Mouse (Mus musculus) right cerebral cortex, postnatal 4 days (tissue): ENCODE data around the gene Mgat4b.

Source experiments
- DNase-seq: peaks from one replicate; pipeline ENCODE4 v3.0.0-alpha.2; 2022

Mgat4b gene

DNA sequence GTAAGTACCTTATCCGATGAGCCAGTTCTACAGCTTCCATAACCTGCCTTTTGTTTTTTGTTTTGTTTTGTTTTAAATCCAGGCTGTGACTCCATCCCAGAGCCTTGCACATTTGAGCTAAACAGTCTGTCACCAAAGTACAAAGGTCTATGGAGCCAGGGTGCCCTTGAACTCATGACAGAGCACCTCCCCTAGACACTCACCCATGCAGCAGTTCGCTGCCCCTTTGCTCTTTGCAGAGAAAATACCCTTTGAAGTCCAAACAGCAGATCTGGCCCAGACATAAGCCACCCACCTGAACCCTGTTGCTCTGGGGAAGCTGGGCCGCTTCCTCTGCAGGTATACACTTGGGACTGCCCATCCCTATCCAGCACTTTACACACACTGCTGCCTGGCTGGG, 9.1 kb upstream of the Mgat4b start:
- no peak for DNase-seq

DNA sequence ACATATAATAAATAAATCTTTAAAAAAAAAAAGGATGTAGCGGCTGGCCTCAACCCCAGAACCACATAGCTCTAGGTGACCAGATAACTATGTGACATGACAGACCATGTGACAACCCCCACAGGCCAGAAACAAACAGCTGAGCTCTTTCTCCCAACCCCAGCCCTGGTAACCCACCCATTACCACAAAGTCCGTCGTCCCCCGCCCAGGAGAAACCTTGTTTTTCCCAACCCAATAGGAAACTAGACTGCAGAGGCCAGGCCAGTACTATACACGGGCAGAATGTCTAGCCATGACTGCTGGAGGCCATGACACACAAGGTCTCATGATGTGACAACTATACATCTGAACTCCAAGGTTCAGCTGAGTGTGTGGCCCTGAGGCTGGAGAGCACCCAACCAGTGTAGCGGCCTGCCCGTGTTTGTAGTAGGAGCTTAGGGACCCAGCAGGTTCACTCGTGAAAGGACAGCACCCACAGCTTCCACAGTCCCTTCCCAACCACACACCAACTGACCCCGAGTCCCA, 7.3 kb upstream of the Mgat4b start:
- DNase-seq, result no peak

DNA sequence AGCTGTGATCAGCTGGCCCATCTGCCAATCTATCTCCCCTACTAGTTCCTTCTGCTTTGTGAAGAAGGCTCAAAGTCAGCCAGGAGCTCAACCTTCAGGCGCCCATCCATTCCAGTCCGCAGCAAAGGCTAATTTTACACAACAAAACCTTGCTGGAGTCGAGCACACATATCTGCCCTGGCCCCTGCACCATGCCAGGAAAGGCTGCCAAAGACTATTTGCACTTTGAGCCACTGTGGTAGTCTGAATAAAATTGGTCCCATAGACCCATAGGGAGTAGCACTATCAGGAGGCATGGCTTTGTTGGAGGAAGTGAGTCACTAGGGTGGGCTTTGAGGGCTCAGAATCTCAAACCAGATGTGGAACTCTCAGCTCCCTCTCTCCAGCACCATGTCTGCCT, 5.3 kb upstream of the Mgat4b start:
- no peak for DNase-seq

DNA sequence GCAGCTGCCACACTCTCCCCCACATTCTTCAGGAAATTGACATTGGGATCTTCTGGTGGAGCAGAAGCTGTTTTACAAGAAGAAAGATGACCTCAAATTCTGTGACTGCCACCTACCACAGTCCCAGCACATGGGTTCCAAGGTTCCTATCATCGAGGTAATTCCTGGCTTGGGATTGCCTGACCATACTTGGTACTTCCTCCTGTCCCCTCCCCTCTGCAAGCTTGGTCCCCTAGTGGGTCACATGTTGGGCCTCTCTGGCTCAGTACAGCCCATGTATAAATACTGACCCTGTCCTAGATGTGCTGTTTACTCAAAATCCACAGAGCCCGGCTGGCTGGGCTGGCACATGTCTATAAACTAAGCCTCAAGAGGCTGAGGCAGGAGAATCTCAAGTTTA, 4.7 kb upstream of the Mgat4b start:
- no peak for DNase-seq

DNA sequence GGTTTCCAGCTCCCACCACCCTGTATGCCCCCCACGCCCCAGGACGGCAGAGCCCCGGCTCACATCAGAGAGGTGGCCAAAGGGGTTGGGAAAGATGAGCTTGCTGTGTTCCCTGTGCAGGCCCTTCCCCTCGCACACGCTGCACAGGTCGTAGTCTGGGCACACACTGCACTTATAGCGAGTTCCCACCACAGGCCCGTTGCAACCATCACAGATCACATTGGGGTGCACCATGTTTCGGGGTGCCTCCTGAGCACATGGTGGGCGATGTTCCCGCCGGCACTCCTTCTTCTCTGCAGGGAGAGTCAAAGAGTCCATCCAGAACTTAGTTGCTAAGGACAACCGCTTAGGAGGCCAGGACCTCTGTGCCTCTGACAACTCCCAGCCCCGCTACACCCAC, 3.3 kb upstream of the Mgat4b start:
- no peak for DNase-seq

DNA sequence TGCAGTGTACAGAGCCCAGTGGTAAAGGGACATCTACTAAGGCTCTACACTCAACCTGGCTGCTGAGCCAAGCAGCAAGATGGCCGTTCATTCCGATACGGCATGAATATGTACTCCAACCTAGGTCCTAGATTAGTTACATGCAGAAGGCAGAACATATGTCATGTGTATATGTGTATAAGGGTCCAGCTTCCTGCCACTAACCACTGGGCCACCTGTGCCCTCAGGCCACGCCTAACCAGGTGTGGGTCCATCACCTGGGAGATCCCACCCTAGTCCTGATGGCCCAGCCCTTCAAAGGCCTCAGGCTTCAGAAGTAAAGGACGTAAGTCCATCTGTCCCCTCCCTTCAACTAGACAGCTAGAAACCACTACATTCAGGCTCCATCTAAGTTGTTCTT, 2.7 kb upstream of the Mgat4b start:
- DNase-seq, result no peak

DNA sequence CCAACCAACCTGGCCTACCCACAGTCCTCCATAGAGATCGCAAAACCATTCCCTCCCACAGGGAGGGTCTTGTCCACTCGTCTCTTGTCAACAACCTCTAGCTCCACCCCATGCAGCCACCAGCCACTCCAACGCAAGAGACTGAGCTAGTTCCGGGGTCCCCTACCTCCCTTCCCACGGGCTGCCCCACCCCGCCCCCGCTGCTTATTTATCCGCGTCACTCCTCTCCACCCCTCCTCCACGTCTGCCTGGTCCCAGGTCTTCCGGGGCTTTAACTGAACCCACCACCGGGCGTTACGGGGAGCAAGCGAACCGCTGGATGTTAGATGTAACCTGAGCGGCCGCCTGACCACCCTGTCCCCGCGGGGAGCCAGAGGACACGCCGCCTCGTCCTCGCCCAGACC, 587 bp upstream of the Mgat4b start:
- peak; percentile 93 for DNase-seq

DNA sequence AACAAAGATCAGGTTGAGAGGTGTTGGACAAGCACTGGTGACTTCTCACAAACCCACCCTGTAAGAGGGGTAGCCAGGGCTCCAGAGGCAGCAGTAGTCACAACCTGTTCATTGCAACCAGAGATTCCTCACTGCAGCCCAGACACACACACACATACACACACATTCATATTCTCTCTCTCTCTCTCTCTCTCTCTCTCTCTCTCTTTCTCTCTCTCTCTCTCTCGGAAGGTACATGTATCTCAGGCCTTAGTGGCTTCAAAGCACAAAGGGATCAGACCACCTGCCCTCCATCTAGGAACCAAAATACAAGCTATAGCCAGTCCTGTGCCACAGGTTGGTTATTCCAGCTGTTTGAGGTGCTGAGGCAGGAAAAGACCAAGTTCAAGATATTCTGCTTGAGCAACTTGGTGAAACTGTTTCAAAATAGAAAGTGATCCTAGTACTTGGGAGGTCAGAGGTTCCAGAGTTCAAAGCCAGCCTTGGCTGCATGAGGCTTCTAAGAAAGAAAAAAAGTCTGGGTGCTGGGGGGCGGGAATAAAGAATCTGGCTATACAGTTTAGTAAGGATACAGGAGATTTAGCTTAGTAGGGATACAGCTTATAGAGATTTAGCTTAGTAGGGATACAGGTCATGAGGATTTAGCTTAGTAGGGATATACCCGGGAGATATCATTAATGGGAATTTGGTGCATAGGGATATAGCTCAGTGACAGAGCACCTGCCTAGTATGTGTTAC, 801 bp downstream of the Mgat4b start:
- no peak for DNase-seq

DNA sequence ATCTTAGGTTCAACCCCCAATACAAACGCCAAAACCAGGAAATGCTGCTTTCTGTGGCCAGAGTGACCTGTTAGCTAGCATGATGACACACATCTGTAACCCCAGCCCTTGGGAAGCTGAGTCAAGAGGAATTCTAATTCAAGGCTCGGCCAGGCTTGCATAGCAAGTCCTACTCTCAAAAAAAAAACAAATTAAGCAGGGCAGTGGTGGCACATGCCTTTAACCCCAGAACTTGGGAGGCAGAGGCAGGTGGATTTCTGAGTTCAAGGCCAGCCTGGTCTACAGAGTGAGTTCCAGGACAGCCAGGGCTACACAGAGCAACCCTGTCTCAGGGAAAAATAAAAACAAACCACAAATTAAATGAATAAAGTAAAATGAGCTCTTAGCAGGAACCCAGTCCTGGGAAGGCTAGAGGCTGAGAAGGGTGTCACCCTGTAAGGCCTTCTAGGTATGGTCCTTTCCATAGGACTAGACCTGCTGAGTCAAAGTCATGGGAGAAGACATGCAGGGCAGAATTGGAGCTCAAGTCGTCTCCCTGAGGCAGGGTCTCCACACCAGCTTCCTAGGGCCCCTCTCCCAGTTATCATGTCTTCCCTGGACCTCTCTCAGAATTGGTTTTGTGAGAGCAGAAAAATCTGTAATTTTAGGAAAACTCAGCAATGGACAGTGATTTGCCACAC, 1.5 kb downstream of the Mgat4b start:
- no peak for DNase-seq

DNA sequence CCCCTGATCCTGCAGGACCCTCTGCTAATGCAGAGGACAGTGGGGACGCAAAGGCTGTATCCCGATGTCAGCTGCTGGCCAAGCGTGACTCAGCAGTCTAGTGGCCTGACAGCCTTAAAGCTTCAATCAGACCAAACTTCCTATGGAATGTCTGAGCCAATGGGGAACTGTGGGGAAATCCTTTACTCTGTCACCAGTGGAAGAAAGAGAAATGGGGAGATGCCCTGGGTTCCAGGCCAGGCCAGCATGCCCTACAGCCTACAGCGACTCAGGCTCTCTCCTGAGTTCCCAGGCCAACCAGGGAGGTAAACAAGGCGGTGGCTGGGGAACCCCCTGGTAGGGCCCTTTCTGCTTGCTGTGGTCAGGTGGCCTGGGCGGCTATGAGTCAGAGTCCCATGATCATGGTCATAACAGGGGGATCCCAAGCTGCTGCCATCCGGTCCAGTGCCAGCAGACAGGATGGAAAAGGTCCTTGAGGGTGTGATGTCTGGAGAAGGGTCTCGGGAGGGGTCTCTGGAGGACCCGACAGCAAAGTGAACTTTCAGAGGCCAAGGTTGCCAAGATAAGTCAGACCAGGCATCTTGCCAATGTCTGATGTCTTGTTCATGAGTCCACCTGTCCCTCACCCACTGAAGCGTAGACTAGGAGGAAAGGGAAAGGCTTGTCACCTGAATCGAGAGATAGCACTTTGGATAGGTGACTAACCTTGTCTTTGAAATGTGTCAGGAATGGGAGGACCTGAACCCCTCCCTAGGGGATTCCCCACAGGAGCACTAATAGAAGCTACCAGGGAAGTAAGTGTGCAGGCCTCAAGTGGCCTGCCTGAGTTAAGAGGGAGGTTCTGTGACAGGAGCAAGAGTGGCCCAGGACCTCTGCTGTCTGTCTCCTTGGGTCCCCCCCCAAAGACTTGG, 2.4 kb downstream of the Mgat4b start:
- no peak for DNase-seq

DNA sequence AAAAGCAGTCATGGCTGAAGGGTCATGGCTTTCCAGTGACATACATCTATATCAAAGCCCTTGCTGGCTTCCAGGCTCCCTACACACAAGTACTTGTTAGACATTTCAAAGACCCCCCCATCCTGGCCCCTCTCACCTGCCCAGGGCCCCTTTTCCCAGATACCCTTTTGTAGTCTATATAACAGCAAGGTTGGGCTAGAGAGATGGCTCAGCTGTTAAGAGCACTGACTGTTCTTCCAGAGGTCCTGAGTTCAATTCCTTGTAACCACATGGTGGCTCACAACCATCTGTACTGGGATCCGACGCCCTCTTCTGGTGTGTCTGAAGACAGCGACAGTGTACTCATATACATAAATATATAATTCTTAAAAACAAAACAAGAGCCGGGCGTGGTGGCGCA, 3.9 kb downstream of the Mgat4b start:
- no peak for DNase-seq

DNA sequence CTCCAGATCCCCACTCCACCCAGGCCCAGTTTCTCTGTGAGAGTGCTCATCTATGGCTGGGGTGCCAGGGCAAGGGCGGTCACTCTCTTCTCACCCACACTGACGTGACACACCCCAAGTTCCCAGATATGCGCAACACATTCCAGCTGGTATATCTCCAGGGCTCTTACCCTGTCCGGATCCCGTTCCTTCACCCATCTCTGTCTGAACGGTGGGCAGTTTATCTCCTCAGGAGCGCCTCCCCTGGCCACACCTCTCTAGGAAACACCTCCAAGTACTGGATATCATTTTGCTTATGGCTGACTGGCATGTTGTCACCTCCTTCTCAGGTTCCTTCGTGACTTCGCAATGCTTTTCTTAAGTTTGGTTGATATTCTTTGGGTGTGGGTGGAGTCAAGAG, 4.9 kb downstream of the Mgat4b start:
- no peak for DNase-seq

DNA sequence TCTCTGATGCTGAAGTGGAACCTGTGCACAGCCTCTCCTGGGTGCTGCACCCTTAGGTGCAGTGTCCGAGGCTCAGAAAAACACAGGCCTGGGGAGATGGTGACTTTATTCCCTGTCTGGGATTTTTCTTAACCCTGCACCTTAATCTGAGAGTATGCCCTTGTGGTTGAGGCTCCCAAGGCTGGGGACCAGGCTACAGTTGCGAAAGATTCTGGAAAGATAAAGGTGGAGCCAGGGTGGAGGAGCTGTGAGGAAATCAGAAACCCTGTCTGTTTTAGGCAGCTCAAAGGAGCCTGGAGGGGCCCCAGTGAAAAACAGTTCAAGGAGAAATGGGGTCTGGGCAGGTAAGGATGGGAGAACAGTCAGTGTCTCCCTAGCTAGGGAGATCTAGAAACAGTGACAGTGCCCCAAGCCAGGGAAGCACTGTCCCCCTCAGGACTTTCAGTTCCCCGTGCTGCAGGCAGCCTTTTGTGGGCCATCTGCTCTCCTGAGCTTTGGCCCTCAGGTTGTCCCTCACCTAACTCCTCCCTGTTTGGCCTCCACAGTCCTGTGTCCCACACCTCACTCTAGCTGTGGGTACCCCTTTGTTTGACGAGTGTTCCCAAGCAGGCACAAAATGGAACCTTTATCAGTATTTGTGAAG, 6.2 kb downstream of the Mgat4b start:
- DNase-seq, result no peak

DNA sequence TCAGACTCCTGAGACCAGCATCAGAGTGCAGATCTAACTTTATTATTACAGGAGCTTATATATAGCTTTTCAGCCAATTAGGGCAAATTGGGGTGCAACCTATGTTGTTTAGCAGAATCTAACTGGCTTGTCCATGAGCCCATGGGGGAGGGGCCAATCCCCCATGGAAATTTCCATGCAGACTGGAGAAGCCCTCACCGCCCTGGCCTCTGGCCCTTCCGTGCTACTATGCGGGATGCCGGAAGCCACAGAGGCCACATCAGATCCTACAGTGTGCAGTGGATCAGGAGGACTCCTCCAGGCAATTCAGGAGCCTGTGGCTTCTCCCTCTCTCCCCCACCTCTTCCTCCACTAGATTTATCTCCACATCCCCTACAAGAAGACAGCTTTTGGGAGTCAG, 7.1 kb downstream of the Mgat4b start:
- no peak for DNase-seq

DNA sequence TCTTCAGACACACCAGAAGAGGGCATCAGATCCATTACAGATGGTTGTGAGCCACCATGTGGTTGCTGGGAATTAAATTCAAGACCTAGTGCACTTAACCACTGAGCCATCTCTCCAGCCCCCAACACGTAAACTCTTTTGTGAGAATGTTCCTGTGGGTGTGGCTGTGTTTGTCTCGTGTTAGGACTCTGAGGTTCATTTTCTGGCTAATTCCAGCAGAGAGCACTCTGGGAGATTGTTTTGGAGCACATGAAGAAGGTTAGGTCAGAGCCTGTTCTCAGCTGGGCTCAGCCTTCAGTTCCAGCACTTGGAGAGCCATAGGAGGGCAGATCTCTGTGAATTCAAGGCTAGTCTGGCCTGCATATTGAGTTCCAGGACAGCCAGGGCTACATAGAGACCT, 9.1 kb downstream of the Mgat4b start:
- DNase-seq, result no peak

DNA sequence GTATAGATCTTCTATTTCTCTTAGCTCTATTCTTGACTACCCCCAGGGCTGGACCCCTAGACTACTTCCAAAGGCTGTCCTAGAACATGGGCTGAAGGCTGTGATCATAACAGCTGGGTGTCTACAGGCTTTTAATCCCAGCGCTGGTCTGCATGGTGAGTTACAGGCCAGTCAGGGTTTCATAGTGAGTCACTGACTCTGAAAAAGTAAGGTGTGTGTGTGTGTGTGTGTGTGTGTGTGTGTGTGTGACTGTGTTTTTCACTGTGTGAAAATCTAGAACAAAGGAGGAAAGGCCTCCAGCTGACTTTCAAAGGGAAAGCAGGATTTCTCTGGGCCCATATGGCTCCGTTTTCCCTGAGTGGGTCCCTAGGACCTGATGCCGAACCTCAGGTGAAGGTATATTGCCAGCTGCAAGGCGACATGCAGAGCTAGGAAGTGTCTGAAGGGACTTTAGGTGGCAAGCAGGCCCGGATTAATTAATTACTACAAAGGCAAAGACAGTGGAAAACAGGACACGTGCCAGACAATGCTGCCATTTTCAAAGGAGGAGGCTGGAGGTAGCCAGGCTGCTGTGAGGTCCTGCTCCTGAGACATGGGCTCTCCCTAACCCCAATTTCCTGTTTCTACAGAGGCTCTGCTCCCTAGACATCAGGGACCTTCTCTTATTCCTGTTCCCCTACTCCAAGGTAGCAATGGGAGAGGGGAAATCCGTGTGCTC, 12.0 kb downstream of the Mgat4b start:
- no peak for DNase-seq

DNA sequence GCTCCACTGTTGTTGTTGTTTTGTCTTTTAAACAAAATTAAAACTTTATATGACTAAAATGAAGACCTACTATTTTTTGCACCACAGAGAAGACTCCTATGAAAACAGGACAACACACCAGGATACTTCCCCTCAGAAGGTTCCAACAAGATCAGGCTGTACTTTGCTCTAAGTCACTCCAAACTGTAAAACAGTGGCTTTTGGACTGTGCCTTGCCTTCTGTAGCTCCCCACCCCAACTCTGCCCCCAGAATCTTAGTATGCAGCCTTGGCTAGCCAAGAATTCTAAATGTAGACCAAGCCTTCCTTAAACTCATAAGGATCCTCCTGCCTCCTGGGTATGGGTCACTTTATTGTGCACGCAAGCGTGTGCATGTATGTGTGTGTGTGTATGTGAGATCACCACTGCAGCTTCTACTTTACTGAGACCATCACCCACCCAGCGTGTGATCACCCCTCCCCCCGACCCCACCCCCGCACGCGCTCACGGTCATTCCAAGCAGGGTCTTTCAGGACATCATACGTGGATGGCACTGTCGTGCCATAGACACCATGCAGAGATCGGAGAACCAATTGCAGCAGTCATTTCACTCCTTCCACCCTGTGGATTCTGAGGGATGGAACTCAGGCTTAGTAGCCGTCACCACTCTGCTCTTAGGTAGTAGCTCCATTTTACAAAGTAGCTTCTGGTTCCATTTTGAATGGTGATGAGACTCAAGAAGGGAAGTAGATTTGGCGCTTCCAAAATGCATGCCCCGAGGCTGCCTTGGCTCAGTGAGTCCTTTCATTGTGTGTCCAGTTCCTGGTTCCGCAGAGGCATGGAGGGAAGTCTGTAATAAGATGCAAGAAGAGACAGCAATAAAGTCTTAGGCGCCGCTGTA, 13.3 kb downstream of the Mgat4b start:
- no peak for DNase-seq

DNA sequence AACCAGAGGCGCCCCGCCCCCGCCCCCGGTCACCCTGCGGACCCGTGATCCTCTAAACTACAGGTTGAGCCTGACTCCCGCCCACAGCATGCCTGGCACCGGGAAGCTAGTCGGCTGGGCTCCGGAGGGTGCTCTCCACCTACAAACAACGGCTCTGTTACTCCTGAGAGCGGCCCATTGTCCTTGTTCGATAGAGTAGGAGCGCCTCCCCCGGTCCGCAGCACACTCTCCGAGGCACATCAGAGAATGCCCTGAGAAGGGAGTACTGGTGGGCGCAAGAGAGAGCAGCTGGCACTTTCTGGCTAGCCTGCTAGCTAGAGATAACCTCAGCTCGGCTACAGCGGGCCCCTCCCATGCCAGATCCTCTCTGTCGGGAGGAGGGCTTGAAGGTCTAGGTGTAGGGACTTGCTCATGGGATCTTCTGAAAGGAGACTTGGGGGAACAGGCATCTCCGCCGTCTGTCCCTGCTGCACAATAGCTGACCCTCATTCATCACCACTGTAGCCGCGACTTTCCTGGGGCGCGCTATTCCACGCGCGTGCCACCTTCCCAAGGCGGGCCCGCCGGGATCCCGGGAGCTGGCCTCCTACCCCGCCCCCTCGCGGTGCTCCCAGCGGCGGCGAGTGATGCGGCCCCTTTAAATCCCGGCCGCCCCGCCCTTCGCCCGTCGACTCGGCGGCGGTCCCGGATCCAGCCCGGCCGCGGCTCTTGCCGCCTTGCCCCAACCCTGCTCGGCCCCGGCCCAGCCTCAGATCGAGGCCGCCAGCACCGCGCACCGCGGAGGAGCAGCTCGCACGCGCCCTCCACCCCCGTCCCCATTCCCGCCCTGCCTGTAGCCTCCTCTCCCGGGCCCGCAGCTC, 14.2 kb downstream of the Mgat4b start:
- peak; percentile 85 for DNase-seq

DNA sequence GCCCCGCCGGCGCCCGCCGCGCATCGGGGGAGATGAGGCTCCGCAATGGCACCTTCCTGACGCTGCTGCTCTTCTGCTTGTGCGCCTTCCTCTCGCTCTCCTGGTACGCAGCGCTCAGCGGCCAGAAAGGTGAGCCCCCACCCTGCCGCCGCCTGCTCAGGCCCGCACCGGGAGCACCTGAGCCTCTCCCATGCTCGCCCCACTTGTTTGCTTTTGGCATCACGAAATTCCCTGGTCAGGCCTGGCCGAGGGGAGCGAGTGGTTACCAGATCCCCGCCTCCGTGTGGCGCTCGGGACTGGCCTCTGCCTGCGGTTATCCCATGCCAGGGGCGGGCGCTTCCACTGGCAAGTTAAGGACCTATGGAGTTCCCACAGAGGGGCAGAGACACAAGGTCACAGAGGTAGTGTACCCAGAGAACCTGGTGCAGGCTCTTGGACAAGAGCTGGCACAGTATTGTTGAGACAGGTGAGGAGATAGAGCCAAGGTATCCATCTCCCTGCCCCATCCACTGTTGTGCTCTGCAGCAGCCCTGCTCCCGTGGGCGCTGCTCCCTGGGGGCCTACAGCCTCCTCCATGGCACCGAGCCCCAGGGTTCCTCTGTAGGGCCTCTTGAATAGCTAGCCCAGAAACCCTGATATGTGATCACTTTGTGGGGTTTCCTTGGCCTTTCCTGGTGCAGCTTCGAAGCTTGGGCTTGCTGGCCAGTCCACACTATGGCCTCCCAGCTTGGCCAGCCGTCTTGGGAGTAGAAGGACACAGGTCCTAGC, 15.1 kb downstream of the Mgat4b start:
- DNase-seq, result peak; percentile 53
